Mouse (Mus musculus): Measurements from ENCODE around the gene Tk1. TPM values are rescaled to one million over a fixed set of nuclear protein-coding genes. Genes with fewer than 3 reads are reported as not detected.
"Not testable (repeated sequence)": the region's sequence is repeated elsewhere in the genome, so short reads cannot be mapped to it uniquely, and the experiment has no call there.

Gene Tk1
- total RNA-seq, 2 experiments from 2014 or later = 5.6 to 9.7 TPM

DNA sequence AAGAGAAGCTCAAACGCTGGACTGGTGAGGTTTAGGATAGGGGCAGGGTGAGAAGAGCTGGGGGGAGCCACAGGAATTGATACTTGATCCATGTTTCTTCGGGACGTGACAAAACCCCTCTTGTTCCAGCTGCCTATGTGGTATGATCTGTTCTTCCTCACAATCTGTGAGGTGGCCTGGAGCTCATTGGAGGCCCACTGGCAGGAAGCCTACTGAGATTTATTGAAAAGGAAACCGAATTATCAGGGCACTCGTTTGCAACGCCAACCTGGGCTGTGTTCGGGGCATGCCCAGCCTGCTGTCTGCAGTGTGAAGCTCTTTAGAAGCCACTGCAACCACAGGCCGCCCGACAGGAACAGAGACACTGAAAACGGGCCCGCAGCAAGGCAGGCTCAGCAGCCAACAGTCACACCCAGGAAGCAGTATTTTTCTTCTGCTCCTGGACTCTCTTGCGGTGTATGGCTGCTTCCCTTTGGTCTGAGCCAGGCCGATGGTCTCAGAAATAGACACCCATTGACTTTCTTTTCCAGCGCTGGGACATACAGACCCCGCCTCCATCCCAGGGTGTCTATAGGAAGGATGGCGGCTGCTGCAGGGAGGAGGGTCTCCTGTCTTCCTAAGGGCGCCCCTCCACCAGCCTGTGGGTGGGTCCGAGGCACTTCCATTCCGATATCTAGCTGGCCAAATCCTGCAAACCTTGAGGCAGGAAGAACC lies 22.5 kb upstream of the Tk1 start:
- intact Hi-C loops (cut with DNase I) = no loop called here
- DNase-seq = peak in 1 of 2 experiments; percentile 49

DNA sequence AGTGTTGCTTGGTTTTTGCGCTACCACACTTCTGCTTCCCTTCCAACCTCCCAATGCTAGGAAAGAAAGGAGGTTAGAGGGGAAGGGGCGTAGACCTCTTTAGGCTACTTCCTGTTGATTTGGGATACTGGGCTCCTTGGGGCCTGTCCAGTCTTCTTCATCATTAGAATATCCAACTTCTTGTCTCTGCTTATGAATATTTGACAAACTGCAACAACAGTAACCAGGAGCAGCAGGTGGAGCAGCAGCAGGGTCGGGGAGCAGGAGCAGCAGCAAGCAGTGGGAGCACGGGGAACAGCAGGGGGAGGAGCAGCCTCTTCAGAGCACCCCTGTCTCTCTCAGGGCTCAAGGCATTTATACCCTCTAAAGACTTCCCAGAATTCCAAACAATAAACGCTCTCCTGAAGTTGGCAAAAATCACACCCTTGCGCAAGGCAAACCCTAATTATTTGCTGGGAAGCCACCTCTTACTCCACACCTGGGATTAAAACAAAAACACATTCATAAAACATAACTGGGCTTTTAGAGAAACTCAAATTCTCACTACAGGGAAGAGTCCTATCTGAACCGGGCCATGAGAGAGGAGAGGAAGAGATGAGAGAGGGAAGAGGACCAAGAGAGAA lies 21.8 kb upstream of the Tk1 start:
- no peak for DNase-seq
- intact Hi-C loops (cut with DNase I) = no loop called here

DNA sequence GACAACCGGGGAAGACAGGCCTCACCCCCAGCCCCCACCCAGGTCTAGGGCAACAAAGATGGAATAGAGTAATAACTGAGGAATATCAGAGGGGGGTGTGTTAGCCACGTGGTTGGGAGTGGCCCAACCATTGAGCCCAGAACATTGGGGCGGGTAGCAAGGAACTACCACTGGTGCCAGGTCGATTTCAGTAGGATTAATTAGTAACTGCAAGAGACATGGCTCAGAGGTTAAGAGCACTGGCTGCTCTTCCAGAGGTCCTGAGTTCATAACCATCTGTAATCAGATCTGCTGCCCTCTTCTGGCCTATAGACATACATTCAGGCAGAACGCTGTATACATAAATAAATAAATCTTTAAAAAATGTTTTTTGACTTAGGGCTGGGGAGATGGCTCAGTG lies 20.7 kb upstream of the Tk1 start:
- intact Hi-C loops (cut with DNase I) = no loop called here

DNA sequence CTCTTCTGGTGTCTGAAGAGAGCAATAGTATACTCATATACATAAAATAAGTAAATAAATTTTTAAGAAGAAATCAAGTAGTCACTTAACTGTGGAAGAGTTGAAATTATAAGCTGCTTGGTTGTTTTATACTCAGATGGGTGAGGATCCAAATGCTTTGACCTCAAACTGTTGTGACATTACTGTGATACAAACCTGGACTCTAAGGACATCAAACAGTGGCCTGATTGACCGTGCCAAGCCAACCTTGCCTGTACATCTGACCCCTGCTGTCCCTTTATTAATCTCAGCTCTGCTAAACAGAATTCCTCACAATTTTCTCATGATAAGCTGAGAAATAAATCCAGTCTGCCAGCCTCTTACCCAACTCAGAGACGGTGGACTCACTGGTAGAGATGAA lies 19.8 kb upstream of the Tk1 start:
- intact Hi-C loops (cut with DNase I) = no loop called here
- no peak for DNase-seq

More for the DNA sequence above, 20.7 kb upstream of the Tk1 start:
- DNase-seq = no peak

DNA sequence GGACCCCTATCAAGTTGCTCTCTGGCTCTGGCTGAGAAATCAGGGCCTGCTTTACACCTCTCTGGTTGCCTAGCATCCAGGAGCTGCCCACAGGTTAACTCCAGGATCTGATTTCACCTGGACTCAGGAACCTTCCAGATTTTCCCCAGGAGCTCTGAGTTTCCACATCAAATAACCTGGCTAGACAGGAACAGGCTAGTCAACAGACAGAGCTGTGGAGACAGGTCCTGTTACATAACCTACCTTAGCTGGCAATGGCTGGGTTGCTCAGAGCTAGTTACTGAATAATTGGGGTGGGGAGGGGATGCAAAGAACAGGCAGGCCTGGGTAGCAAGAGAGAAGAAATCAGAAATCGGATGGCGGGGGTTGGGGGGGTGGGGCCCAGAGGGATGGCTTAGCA lies 19.1 kb upstream of the Tk1 start:
- intact Hi-C loops (cut with DNase I) = no loop called here
- no peak for DNase-seq

DNA sequence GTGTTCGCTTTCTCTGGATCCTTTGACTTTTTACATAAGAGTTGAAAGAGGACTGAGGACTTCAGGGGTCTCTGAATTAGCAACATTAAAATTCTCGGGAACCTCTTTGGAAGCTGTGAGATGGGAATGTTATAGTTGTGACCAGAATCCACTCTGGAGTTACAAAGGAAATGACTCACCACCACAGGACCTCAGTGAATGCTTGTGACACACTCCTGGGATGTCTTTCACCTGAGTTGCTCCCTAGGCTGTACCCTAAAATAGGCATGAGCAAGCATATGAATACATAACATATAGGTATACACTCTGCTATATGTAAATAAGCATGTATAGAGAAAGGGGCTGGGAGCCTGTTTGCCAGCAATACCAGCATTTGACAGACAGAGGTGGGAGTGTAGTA lies 17.5 kb upstream of the Tk1 start:
- DNase-seq = no peak
- intact Hi-C loops (cut with DNase I) = no loop called here

DNA sequence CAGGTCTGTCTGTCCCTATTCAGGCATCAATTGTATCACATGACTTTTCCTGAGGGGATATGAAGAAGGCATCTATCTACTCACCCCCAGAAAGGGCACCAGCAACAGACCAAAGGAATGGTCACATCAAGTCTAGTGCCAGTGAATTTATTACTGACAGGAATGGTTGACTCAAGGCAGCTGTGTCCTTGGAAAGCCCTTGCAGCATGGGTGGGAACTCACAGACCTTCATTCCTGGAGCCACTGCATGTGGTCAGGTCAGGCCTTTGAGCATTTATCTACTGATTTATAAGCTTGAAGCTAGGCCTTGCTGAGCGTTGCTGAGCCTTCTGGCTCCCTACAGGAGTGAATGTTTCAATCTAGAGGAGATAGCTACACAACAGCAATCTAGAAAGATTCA lies 15.0 kb upstream of the Tk1 start:
- DNase-seq = no peak
- intact Hi-C loops (cut with DNase I) = no loop called here

DNA sequence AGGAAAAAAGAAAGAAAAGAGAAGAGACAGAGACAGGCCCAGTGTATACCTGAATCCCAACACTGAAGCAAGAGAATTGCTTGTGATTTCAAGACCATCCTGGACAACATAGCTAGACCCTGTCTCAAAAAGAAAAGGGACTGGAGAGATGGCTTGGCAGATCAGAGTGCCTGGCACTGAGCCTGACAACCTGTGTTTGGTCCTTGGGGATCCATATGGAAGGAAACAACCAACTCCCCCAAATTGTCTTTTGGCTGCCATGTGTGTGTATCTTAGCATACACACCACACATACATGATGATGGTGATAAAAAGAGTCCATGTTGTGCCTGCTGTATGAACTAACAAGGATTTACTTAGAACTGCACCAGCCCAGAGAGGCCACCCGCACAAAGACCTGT lies 13.1 kb upstream of the Tk1 start:
- intact Hi-C loops (cut with DNase I) = no loop called here
- DNase-seq = no peak

DNA sequence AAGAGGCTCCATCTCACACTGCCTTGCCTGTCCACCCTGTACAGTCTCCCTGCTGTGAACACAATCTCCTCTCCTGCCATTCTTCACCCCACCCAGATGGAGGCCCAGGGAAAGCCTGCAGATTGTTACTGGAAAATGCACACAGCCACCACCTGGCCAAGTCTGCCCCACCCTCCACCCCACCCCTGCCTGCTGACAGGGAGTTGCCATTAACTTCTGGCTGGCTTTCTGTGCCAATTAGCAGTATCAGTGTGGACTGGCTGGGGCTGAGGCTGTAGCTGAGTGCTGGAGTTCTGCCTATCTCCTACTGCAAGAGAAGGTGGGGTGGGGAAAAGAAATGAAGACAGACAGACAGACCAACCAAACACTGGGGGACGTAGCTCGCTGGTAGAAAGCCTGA lies 12.7 kb upstream of the Tk1 start:
- no peak for DNase-seq
- intact Hi-C loops (cut with DNase I) = no loop called here

DNA sequence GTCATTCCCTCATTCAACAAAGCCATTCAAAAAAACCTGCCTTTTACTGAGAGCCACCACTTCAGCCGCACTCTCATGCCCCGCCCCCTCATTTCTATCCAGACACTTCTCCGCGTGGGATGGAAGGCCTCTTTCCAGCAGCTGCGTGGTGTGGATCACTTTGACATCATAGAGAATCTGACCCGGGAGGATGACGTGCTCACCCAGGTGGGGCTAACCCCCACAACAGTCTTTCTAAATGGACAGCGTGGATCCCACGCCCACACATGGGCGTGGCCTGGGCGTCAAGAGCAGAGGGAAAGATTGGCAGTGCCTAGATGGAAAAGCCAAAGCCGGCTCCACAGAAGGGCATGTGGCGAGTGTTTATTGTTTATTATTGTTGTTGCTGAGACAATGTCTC lies 10.4 kb upstream of the Tk1 start:
- intact Hi-C loops (cut with DNase I) = no loop called here
- DNase-seq = no peak

DNA sequence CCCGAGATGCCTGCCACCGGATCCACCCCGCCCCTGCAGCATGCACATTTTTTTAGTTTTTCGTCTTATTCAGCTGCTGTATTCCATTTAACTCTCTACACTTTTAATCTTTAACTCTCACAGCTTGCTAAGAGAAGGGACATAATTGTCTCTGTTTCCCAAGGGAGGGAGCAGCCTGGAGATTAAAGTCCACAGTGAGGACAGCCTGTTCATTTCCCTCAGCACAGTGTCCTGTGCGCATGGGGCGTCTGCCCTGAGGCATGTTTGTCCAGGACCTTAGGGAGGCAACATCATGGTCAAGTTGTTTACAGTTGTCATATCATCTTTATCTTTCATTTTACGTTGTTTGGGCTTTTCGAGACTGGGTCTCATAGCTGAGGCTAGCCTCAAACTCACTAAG lies 8.2 kb upstream of the Tk1 start:
- DNase-seq = no peak
- intact Hi-C loops (cut with DNase I) = no loop called here

DNA sequence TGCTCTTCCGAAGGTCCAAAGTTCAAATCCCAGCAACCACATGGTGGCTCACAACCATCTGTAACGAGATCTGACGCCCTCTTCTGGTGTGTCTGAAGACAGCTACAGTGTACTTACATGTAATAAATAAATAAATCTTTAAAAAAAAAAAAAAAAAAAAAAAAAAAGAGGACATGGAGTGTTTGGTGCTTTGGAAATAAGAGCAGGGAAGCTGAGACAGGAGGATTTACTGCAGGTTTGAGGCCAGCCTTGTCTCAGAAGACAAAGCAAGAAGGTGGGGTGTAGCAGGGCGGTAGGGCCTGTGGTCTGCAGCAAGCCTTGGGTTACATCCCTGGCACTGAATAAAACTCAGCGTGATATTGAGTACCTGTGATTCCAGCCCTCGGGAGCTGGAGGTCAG lies 7.6 kb upstream of the Tk1 start:
- intact Hi-C loops (cut with DNase I); DNase-seq: not testable (repeated sequence)

DNA sequence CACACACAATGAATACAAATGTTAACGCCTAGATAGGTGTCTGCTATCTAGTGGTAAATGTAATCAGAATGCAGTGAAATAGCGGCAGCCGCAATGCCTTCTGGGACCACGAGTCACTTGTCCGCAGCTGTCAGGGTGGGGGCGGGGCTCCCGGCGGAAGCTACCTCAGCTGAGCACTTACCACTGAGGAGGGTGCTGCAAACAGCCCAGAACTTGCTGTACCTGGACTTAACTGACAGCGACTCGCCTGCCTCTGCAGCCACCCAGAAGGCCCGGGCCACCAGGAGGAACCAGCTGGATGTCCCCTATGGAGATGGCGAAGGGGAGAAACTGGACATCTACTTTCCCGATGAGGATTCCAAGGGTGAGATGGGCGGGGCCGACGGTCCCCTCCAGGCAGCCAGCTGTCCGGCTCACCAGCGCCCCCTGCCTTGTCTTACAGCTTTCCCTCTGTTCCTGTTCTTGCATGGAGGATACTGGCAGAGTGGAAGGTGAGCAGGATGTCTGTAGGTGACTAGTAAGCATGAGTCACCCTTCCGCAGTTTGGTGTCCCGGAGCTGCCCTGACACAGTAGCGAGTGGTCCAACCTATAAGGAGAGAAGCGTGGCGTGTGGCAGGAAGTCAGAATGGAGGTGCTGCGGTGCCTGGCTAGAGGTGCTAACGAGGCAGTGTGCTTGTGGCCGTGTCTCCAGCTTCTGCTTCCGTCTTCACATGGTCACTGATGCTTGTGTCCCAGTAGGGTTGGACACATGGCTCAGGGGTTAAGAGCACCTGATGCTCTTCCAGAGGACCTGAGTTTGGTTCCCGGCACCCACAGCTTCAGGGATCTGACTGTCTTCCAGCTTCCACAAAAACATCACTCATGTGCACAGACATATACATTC lies 6.4 kb upstream of the Tk1 start:
- intact Hi-C loops (cut with DNase I) = no loop called here

DNA sequence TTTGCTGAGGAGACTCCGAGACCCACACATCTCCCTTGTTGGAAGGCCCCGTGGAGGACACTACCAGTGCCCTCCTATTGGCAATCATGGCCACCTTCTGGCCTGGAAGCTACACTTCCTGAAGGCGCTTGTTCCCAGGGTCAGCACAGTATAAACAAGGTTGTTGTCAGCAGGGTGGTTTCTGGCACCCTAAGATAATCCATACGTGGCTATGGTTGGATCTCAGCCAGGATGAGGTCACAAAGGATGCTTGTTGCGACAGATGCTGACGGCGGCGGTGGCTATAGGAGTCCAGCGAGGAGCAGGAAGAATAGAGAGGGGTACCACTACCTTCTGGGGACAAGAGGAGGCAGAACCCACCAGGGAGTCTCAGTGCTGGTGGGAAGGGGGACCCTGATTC lies 4.5 kb upstream of the Tk1 start:
- DNase-seq = no peak
- intact Hi-C loops (cut with DNase I) = no loop called here

More for the DNA sequence above, 6.4 kb upstream of the Tk1 start:
- DNase-seq = peak; percentile 70 to 76

DNA sequence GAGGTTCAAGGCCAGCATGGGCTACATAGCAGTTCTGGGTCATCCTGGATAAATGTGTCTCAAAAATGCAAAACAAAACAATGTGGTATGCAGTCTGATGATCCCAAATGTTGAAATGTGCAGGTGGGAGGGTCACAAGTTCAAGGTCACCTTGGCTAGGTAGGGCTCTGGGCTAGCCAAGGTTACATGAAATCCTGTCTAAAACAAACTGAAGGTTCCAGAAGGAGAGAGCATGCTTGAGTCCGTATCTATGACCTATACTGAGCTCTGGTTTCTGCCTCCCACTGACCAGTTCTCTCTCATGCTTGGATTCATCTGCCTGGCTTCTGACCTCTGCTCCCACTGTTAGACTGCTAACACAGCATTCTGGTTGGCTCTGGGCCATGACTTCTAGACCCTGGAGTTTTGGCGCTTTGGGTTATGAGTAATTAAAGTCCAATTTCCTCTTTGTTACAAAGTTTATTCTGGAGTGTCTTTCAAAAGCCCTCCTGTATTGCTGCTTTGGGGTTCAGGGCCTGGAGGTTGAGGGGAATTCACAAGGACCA lies 3.9 kb upstream of the Tk1 start:
- DNase-seq = peak in 1 of 2 experiments; percentile 57
- intact Hi-C loops (cut with DNase I) = no loop called here

DNA sequence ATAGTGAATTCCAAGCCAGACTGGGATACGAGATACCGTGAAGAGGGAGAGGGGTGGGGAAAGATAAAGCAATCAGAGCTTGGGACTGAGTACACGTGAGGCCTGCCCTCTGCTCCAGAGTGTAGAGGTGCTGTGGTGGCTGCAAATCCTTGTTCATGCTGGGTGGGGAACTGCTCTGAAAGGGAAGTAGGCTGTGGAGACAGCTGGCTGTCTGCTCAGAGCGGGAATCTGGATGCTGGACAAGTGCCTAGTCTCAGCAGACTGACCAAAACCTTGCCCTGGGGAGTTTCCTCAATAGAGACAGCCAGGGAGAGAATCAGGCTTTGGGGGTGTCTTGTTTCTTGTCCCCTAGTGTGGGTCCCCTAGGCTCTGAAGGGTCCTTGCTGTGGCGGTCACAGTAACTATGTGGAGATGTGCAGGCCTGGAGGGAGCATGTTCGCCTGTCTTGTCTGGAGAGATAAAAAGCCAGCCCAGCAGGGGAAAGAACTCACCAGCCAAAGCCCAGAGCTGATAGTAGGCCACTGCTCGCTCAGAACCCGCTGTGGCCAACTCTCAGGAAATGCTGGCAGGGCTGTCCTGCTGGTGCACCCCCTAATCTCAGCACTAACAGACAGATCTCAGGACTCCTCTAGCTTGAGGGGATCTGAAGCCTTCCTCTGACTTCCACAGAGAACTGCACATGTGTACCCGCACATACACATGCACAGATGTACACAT lies 3.2 kb upstream of the Tk1 start:
- intact Hi-C loops (cut with DNase I) = no loop called here
- DNase-seq = peak; percentile 58 to 67

DNA sequence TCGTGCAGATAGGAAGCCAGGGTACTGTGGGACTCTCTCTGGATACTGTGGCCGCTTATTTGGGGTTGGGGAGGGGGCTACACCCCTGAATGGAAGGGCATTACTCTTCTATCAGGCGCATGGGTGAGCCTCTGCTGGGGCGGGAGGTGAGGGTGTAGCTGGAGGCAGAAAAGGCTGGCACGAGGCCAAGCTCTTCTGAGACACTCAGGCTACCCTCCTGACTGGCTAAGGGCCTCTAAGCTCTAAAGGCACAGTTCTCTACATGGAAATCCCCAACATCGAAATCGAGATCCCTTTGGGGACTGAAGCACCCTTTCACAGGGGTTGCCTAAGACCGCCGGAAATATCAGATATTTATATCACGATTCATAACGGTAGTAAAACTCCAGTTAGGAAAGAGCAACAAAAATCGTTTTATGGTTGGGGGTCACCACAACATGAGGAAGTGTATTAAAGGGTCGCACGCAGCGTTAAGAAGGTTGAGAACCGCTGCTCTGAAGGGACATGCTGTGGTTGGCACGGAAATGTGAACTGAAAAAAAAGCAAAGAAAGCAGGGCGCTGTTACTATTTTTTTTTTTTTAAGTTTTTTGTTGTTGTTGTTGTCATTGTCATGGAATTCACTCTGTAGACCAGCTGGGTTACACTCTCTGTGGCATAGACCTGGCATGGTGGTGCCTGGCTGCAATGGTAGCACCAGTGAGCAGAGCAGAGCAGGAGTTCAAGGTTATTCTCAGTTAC lies 2.4 kb upstream of the Tk1 start:
- intact Hi-C loops (cut with DNase I) = no loop called here
- peak; percentile 53 to 54 for DNase-seq

DNA sequence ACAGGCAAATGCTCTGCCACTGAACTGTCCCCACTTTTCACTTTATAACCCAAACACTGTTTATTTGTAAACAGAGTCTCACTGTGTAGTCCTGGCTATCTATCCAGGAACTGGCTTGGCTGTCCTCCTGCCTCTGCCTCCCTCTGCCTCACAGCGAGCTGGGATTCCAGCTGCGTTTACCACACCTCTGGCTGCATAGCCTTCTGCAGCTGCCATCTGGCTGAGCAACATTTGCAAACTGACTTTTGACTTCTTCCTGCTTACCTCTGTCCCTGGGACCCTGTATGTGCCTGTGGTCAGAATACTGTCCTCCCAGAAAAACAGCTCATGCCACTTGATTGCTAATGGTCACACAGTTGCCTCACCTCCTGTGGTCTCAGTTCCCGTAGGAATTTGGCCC lies 1.5 kb upstream of the Tk1 start:
- intact Hi-C loops (cut with DNase I) = no loop called here

DNA sequence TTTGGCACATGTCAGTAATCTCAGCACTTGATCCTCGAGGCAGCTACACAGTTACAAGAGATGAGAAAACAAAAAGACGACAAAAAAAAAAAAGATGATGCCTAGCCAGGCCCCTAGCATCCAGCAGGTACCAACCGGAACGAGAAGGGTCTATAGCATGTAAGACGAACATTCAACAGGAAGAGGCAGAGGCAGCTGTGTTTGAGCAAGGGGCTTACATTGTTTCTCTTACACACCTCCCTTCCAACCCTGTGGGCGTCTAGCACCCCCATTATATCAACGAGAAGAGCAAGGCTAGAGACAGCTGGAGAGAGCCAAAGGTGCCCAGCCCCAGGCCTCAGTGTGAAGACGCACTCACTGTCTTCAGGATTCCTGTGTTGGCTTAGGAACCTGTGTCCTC lies 1.0 kb upstream of the Tk1 start:
- intact Hi-C loops (cut with DNase I) = no loop called here
- no peak for DNase-seq

More for the DNA sequence above, 1.5 kb upstream of the Tk1 start:
- DNase-seq = no peak

DNA sequence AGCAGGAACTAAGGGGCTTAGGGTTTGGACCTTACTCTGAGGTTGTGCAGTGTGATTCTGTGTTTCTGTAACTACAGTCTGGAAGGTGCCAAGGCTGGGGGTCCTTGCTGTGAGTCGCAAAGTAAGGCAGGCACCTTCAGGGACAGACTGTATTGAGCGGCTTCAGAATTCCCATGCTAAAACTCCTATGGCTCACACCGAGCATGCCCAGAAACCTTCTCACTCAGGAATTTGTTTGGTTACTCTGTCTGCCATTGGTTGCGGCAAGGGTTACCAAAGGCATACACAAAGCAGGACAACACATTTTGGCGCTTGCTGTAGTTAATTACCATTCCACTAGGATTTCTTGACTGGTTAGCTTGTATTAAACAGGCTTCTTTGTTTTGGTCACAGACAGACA lies 272 bp upstream of the Tk1 start:
- intact Hi-C loops (cut with DNase I) = no loop called here
- DNase-seq = no peak
